Mouse (Mus musculus): Measurements from ENCODE around the gene Gale. TPM values are rescaled to one million over a fixed set of nuclear protein-coding genes. Genes with fewer than 3 reads are reported as not detected.

Gene Gale
- polyA plus RNA-seq, 1 experiment from 2014 or later = 38.6 TPM

GRCm38 (mm10) chr4:135986301-135986942 lies 22.9 kb downstream of the Gale start:
- Histone ChIP-seq H3K27me3 (no peaks in the 10 kb centered on the region), H3K4me1 (replicated peaks) (peaks cover 63% of the 10 kb centered on the region), H3K9ac (peak overlapping the region; percentile 99), H3K9me3 (replicated peaks) (no peaks in the 10 kb centered on the region), H3K4me3 (replicated peaks) (peak overlapping the region; percentile 98), H3K36me3 (replicated peaks) (peaks cover 39% of the 10 kb centered on the region), H3K4me2 (peak overlapping the region; percentile 95), H3K27ac (replicated peaks) (peak overlapping the region; percentile 94)
- ATAC-seq (ENCODE audit: insufficient read depth) = peak; percentile 11; the same call in 1 of the 2 replicates
- WGBS (ENCODE audit: insufficient replicate concordance) = 8% methylated on average over 23 of the region's 23 CpGs

GRCm38 (mm10) chr4:135986943-135987710 lies 23.6 kb downstream of the Gale start, which contains the start of gene Pithd1:
Pithd1 (minus strand) TSS chr4:135987264.
- peak within 1 kb of the TSS; percentile 99 for H3K9ac ChIP-seq
- ATAC-seq (ENCODE audit: insufficient read depth) = peak; percentile 80
- WGBS (ENCODE audit: insufficient replicate concordance) = under 1% methylated on average over 80 of the region's 81 CpGs
- H3K27ac ChIP-seq (replicated peaks) = peak within 1 kb of the TSS; percentile 94
- H3K4me3 ChIP-seq (replicated peaks) = peak within 1 kb of the TSS; percentile 98
- no peaks in the 10 kb centered on the region for H3K9me3 ChIP-seq (replicated peaks)
- H3K36me3 ChIP-seq (replicated peaks) = peaks cover 32% of the 10 kb centered on the region
- H3K4me2 ChIP-seq = peak within 1 kb of the TSS; percentile 95
- H3K27me3 ChIP-seq = no peaks in the 10 kb centered on the region
- H3K4me1 ChIP-seq (replicated peaks) = peaks cover 56% of the 10 kb centered on the region

GRCm38 (mm10) chr4:135987714-135988113 lies 24.2 kb downstream of the Gale start:
- Histone ChIP-seq H3K9me3 (replicated peaks) (no peaks in the 10 kb centered on the region), H3K27ac (replicated peaks) (peak overlapping the region; percentile 94), H3K9ac (peak overlapping the region; percentile 99), H3K36me3 (replicated peaks) (peaks cover 26% of the 10 kb centered on the region), H3K4me1 (replicated peaks) (peaks cover 55% of the 10 kb centered on the region), H3K4me3 (replicated peaks) (peak overlapping the region; percentile 98), H3K27me3 (no peaks in the 10 kb centered on the region), H3K4me2 (peak overlapping the region; percentile 95)
- WGBS (ENCODE audit: insufficient replicate concordance) = 65% methylated on average over 9 of the region's 9 CpGs
- ATAC-seq (ENCODE audit: insufficient read depth) = no peak

GRCm38 (mm10) chr4:135993941-135994340 lies 30.4 kb downstream of the Gale start:
- peaks cover 16% of the 10 kb centered on the region for H3K4me1 ChIP-seq (replicated peaks)
- 85% methylated on average over 6 of the region's 6 CpGs for WGBS (ENCODE audit: insufficient replicate concordance)
- H3K9ac ChIP-seq = no peak overlapping the region
- no peak overlapping the region for H3K4me3 ChIP-seq (replicated peaks)
- no peaks in the 10 kb centered on the region for H3K36me3 ChIP-seq (replicated peaks)
- H3K4me2 ChIP-seq = no peak overlapping the region
- ATAC-seq (ENCODE audit: insufficient read depth) = 0 out of 2 replicates have a peak, but pooled peaks have one; percentile 25
- 0 out of 2 replicates have a peak, but pooled peaks cover 5% of the 10 kb centered on the region for H3K9me3 ChIP-seq (replicated peaks)
- no peaks in the 10 kb centered on the region for H3K27me3 ChIP-seq
- H3K27ac ChIP-seq (replicated peaks) = no peak overlapping the region

GRCm38 (mm10) chr4:135995118-135995517 lies 31.6 kb downstream of the Gale start:
- Histone ChIP-seq H3K4me1 (replicated peaks) (peaks cover 11% of the 10 kb centered on the region), H3K4me2 (no peak overlapping the region), H3K4me3 (replicated peaks) (no peak overlapping the region), H3K36me3 (replicated peaks) (no peaks in the 10 kb centered on the region), H3K9me3 (replicated peaks) (0 out of 2 replicates have a peak, but pooled peaks cover 5% of the 10 kb centered on the region), H3K9ac (no peak overlapping the region), H3K27me3 (no peaks in the 10 kb centered on the region), H3K27ac (replicated peaks) (0 out of 2 replicates have a peak overlapping the region, but pooled peaks have one; percentile 31)
- ATAC-seq (ENCODE audit: insufficient read depth) = no peak
- WGBS (ENCODE audit: insufficient replicate concordance) = 64% methylated on average over 4 of the region's 4 CpGs

GRCm38 (mm10) chr4:136004107-136004675 lies 40.7 kb downstream of the Gale start:
- Histone ChIP-seq H3K4me2 (no peak overlapping the region), H3K9me3 (replicated peaks) (no peaks in the 10 kb centered on the region), H3K4me1 (replicated peaks) (no peaks in the 10 kb centered on the region), H3K36me3 (replicated peaks) (peaks cover 84% of the 10 kb centered on the region), H3K9ac (no peak overlapping the region), H3K4me3 (replicated peaks) (no peak overlapping the region), H3K27me3 (no peaks in the 10 kb centered on the region), H3K27ac (replicated peaks) (no peak overlapping the region)
- WGBS (ENCODE audit: insufficient replicate concordance) = 75% methylated on average over 5 of the region's 5 CpGs
- ATAC-seq (ENCODE audit: insufficient read depth) = no peak

GRCm38 (mm10) chr4:136004921-136005320 lies 41.4 kb downstream of the Gale start:
- peaks cover 91% of the 10 kb centered on the region for H3K36me3 ChIP-seq (replicated peaks)
- no peak overlapping the region for H3K4me2 ChIP-seq
- no peak overlapping the region for H3K27ac ChIP-seq (replicated peaks)
- WGBS (ENCODE audit: insufficient replicate concordance) = 80% methylated on average over 2 of the region's 2 CpGs
- no peak for ATAC-seq (ENCODE audit: insufficient read depth)
- H3K27me3 ChIP-seq = no peaks in the 10 kb centered on the region
- 0 out of 2 replicates have a peak, but pooled peaks cover 3% of the 10 kb centered on the region for H3K4me1 ChIP-seq (replicated peaks)
- no peaks in the 10 kb centered on the region for H3K9me3 ChIP-seq (replicated peaks)
- H3K9ac ChIP-seq = no peak overlapping the region
- H3K4me3 ChIP-seq (replicated peaks) = no peak overlapping the region

GRCm38 (mm10) chr4:136006821-136007220 lies 43.3 kb downstream of the Gale start:
- peaks cover 98% of the 10 kb centered on the region for H3K36me3 ChIP-seq (replicated peaks)
- H3K9ac ChIP-seq = no peak overlapping the region
- 78% methylated on average over 3 of the region's 3 CpGs for WGBS (ENCODE audit: insufficient replicate concordance)
- H3K9me3 ChIP-seq (replicated peaks) = no peaks in the 10 kb centered on the region
- no peak for ATAC-seq (ENCODE audit: insufficient read depth)
- no peak overlapping the region for H3K4me3 ChIP-seq (replicated peaks)
- H3K4me1 ChIP-seq (replicated peaks) = 0 out of 2 replicates have a peak, but pooled peaks cover 3% of the 10 kb centered on the region
- H3K27ac ChIP-seq (replicated peaks) = no peak overlapping the region
- no peaks in the 10 kb centered on the region for H3K27me3 ChIP-seq
- H3K4me2 ChIP-seq = no peak overlapping the region

- Histone ChIP-seq H3K4me2 (no peak overlapping the region), H3K27me3 (no peaks in the 10 kb centered on the region), H3K27ac (replicated peaks) (peak overlapping the region; percentile 21), H3K9ac (no peak overlapping the region), H3K4me3 (replicated peaks) (no peak overlapping the region), H3K9me3 (replicated peaks) (no peaks in the 10 kb centered on the region), H3K36me3 (replicated peaks) (peaks cover 97% of the 10 kb centered on the region), H3K4me1 (replicated peaks) (peaks cover 3% of the 10 kb centered on the region; the same call in 1 of the 2 replicates)
- WGBS (ENCODE audit: insufficient replicate concordance) = 86% methylated on average over 8 of the region's 8 CpGs
- peak; percentile 32; the same call in 1 of the 2 replicates for ATAC-seq (ENCODE audit: insufficient read depth)
These were observed 45.4 kb downstream of the Gale start for GRCm38 (mm10) chr4:136008782-136009447.

- no peak overlapping the region for H3K9ac ChIP-seq
- no peak overlapping the region for H3K4me2 ChIP-seq
- H3K9me3 ChIP-seq (replicated peaks) = no peaks in the 10 kb centered on the region
- H3K27me3 ChIP-seq = no peaks in the 10 kb centered on the region
- H3K4me3 ChIP-seq (replicated peaks) = no peak overlapping the region
- no peak overlapping the region for H3K27ac ChIP-seq (replicated peaks)
- no peak for ATAC-seq (ENCODE audit: insufficient read depth)
- peaks cover 7% of the 10 kb centered on the region for H3K4me1 ChIP-seq (replicated peaks)
- peaks cover 88% of the 10 kb centered on the region for H3K36me3 ChIP-seq (replicated peaks)
- WGBS (ENCODE audit: insufficient replicate concordance) = 83% methylated on average over 4 of the region's 4 CpGs
These were observed 47.1 kb downstream of the Gale start for GRCm38 (mm10) chr4:136010586-136010985.

Data from liver, embryonic 15.5 days (tissue).